In the genomic region with DNA sequence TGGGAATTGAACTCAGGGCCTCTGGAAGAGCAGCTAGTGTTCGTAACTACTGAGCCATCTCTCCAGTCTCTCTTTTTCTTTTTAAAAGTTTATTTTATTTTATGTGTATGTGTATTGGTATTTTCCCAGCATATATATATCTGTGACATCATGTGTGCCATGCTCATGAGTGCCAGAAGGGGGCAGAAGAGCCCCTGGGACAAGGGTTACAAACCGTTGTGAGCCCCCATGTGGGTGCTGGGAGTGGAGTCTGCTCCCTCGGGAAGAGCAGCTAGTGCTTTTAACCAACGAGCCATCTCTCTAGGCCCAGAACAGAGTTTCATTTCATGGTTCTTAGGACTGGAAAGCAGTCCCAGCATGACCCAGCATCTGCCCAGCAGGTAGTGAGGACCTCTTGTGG, we compare ENCODE assay signal across 28 mouse cellular contexts. TPM values are rescaled to one million over a fixed set of nuclear protein-coding genes. Genes with fewer than 3 reads are reported as not detected.
DNase-seq lines count a peak whose midpoint lies in the region; ATAC-seq and TF ChIP-seq lines count a peak whose summit lies in the region.
"Had no signal": no experiment of that assay in that cellular context is flagged by ENCODE, and none has a peak within 500 bp of the region (broad histone marks: within the 10 kb centered on the region; RNA-seq: fewer than 3 reads in every experiment).

No protein-coding gene starts in this region.

- no peaks in the 10 kb centered on the region for H3K27me3 ChIP-seq in liver, embryonic 14.5 days (ENCODE audit: control insufficient read depth, insufficient read depth, low read length)
- no peaks in the 10 kb centered on the region for H3K27me3 ChIP-seq in liver, embryonic 11.5 days (replicated peaks; ENCODE audit: control insufficient read depth, insufficient read depth, low read length)
- H3K27me3 ChIP-seq in CH12.LX (replicated peaks) = peaks cover 31% of the 10 kb centered on the region
- H3K27me3 ChIP-seq: heart, embryonic 15.5 days; midbrain, embryonic 12.5 days; neural tube, embryonic 15.5 days had no signal

- in situ Hi-C loops in CH12.LX (cut with MboI; ENCODE audit: low pct_ligation_motif_present, low pct_unique_long_range_greater_than_20kb, low sequenced_read_pairs) (loop anchor here (25.0 kb wide), 1 partner anchor 146 kb away; a partner anchor contains a TSS), ES-E14 (cut with MboI; ENCODE audit: low sequenced_read_pairs in 2 of 2, unreplicated experiment in 2 of 2) (no loop called here)

- no peaks in the 10 kb centered on the region for H3K9me3 ChIP-seq in liver, embryonic 14.5 days (ENCODE audit: control insufficient read depth, low read length)
- no peaks in the 10 kb centered on the region for H3K9me3 ChIP-seq in liver, embryonic 11.5 days (ENCODE audit: control insufficient read depth, low read length)
- peaks cover 4% of the 10 kb centered on the region for H3K9me3 ChIP-seq in CH12.LX (replicated peaks; ENCODE audit: low read length)
- H3K9me3 ChIP-seq in ES-E14 (ENCODE audit: control insufficient read depth, insufficient read depth, low read depth, low read length) = no peaks in the 10 kb centered on the region
- H3K9me3 ChIP-seq: heart, embryonic 15.5 days; midbrain, embryonic 12.5 days; neural tube, embryonic 15.5 days had no signal

- no peak for TF ChIP-seq POLR2A in CH12.LX (IDR thresholded peaks at IDR 0.05; ENCODE audit: low read depth, low read length)

- peaks cover 3 to 4% of the 10 kb centered on the region in 2 experiments; a peak in 2 of 4 replicates for H3K4me1 ChIP-seq in liver, embryonic 14.5 days (replicated peaks; ENCODE audit: control insufficient read depth in 2 of 2, insufficient read depth in 2 of 2, low read length in 1 of 2)
- H3K4me1 ChIP-seq in liver, embryonic 11.5 days (replicated peaks; ENCODE audit: control insufficient read depth, insufficient read depth, low read length) = no peaks in the 10 kb centered on the region
- peaks cover 0 to 7% of the 10 kb centered on the region in 2 experiments; a peak in 2 of 4 replicates for H3K4me1 ChIP-seq in CH12.LX (ENCODE audit: control insufficient read depth in 1 of 2, insufficient read depth in 2 of 2)
- no peaks in the 10 kb centered on the region; a peak in 1 of 4 replicates for H3K4me1 ChIP-seq in ES-E14 (ENCODE audit: control insufficient read depth in 2 of 2, insufficient read depth in 2 of 2, low read length in 2 of 2, poor library complexity in 1 of 2)
- H3K4me1 ChIP-seq: heart, embryonic 15.5 days; midbrain, embryonic 12.5 days; neural tube, embryonic 15.5 days had no signal

- no peak overlapping the region for H3K4me3 ChIP-seq in liver, embryonic 14.5 days (ENCODE audit: insufficient read depth in 1 of 2, low read depth in 2 of 2, low read length in 2 of 2)
- H3K4me3 ChIP-seq in liver, embryonic 11.5 days (ENCODE audit: low read depth, low read length) = no peak overlapping the region
- no peak overlapping the region for H3K4me3 ChIP-seq in CH12.LX (replicated peaks in 1 of 3; ENCODE audit: low read depth in 2 of 3, low read length in 2 of 3, poor library complexity in 1 of 3)
- H3K4me3 ChIP-seq in ES-E14 (ENCODE audit: insufficient read depth in 1 of 2, low read depth in 1 of 2, low read length in 2 of 2, poor library complexity in 1 of 2, severe bottlenecking in 1 of 2) = no peak overlapping the region
- H3K4me3 ChIP-seq: heart, embryonic 15.5 days; layer of hippocampus, adult 2 months; midbrain, embryonic 12.5 days; myocyte; neural tube, embryonic 15.5 days had no signal

- dilution Hi-C loops in CH12.LX (cut with MboI; ENCODE audit: extremely low pct_ligation_motif_present, extremely low pct_unique_long_range_greater_than_20kb, low sequenced_read_pairs) = no loop called here

- no peak for DNase-seq in liver, embryonic 14.5 days (ENCODE audit: low read depth in 3 of 3, low spot score in 3 of 3)
- DNase-seq in liver, embryonic 11.5 days (ENCODE audit: low spot score) = no peak
- DNase-seq in CH12.LX (ENCODE audit: extremely low read depth) (no peak), ES-E14 (ENCODE audit: low read depth, low spot score) (peak; percentile 17)
- no peak for DNase-seq in frontal cortex, postnatal 25 days (ENCODE audit: low spot score in 2 of 2)
- DNase-seq: adrenal gland, postnatal 25 days; cerebellum, adult 2 months; cerebellum, postnatal 36 days; gastrocnemius, postnatal 10 days; heart, adult 18-20 months; heart, postnatal 4 days; kidney, adult 18-20 months; kidney, postnatal 10 days; layer of hippocampus, postnatal 36 days; spleen, adult 18-20 months had no signal

- no peaks in the 10 kb centered on the region for H3K79me2 ChIP-seq in CH12.LX (replicated peaks; ENCODE audit: control insufficient read depth, extremely low read depth, insufficient read depth, poor library complexity, severe bottlenecking)

- no peak for ATAC-seq in liver, embryonic 14.5 days (ENCODE audit: insufficient read depth)
- ATAC-seq in liver, embryonic 11.5 days (replicated peaks; ENCODE audit: low FRiP score) = no peak
- peak; percentile 51 for ATAC-seq in erythroblast, adult 5-6 weeks (replicated peaks; ENCODE audit: low FRiP score, poor library complexity, severe bottlenecking)
- ATAC-seq in granulocyte monocyte progenitor cell, adult 5-6 weeks (replicated peaks; ENCODE audit: poor library complexity, severe bottlenecking) = no peak
- ATAC-seq: activated CD4-positive, CD25-positive, alpha-beta regulatory T cell, adult 4 months; hindbrain, postnatal 0 days had no signal

- peak; percentile 53 for TF ChIP-seq CTCF in liver, embryonic 14.5 days (IDR thresholded peaks at IDR 0.05; ENCODE audit: low read depth)
- TF ChIP-seq CTCF in CH12.LX (conservative IDR thresholded peaks at IDR 0.05 in 1 of 2, IDR thresholded peaks at IDR 0.05 in 1 of 2; ENCODE audit: low read depth in 2 of 2, low read length in 2 of 2) = peak in 1 of 2 experiments; percentile 39; a peak in 1 of 4 replicates

- H3K27ac ChIP-seq in liver, embryonic 14.5 days = no peak overlapping the region
- H3K27ac ChIP-seq in liver, embryonic 11.5 days (ENCODE audit: low read depth, low read length) = no peak overlapping the region
- no peak overlapping the region for H3K27ac ChIP-seq in CH12.LX (ENCODE audit: insufficient read depth, low read depth)
- no peak overlapping the region for H3K27ac ChIP-seq in ES-E14 (ENCODE audit: insufficient read depth, low read depth, low read length, poor library complexity, severe bottlenecking)
- H3K27ac ChIP-seq: heart, embryonic 15.5 days; hindbrain, postnatal 0 days; layer of hippocampus, adult 2 months; midbrain, embryonic 12.5 days; neural tube, embryonic 15.5 days had no signal

- TF ChIP-seq RAD21 in CH12.LX (IDR thresholded peaks at IDR 0.05; ENCODE audit: low read depth, low read length) = peak; percentile 11

- no peak for TF ChIP-seq EP300 in liver, embryonic 14.5 days (IDR thresholded peaks at IDR 0.05; ENCODE audit: low read depth)
- TF ChIP-seq EP300 in CH12.LX (IDR thresholded peaks at IDR 0.05; ENCODE audit: low read length) = no peak

- no peak overlapping the region for H3K9ac ChIP-seq in liver, embryonic 14.5 days (replicated peaks)
- no peak overlapping the region for H3K9ac ChIP-seq in liver, embryonic 11.5 days (ENCODE audit: low read depth, low read length)
- H3K9ac ChIP-seq in CH12.LX (ENCODE audit: insufficient read depth, low read depth) (no peak overlapping the region), ES-E14 (ENCODE audit: insufficient read depth, low read depth, low read length, poor library complexity, severe bottlenecking) (no peak overlapping the region)
- H3K9ac ChIP-seq: heart, embryonic 15.5 days; midbrain, embryonic 12.5 days; neural tube, embryonic 15.5 days had no signal

- WGBS in liver, embryonic 14.5 days (ENCODE audit: insufficient replicate concordance) = 54% methylated on average over 4 of the region's 4 CpGs
- 69% methylated on average over 4 of the region's 4 CpGs for WGBS in liver, embryonic 11.5 days

- H3K36me3 ChIP-seq in liver, embryonic 14.5 days (replicated peaks; ENCODE audit: control insufficient read depth, insufficient read depth, low read depth) = no peaks in the 10 kb centered on the region
- no peaks in the 10 kb centered on the region for H3K36me3 ChIP-seq in liver, embryonic 11.5 days (ENCODE audit: control insufficient read depth, insufficient read depth, low read length)
- no peaks in the 10 kb centered on the region for H3K36me3 ChIP-seq in CH12.LX (replicated peaks in 1 of 2; ENCODE audit: control insufficient read depth in 1 of 2, insufficient read depth in 1 of 2, low read length in 1 of 2)
- H3K36me3 ChIP-seq in ES-E14 (ENCODE audit: control insufficient read depth, insufficient read depth, low read length, poor library complexity, severe bottlenecking) = no peaks in the 10 kb centered on the region
- H3K36me3 ChIP-seq: heart, embryonic 15.5 days; midbrain, embryonic 12.5 days; neural tube, embryonic 15.5 days had no signal

- no peak overlapping the region for H3K4me2 ChIP-seq in liver, embryonic 14.5 days (ENCODE audit: low read depth)
- no peak overlapping the region for H3K4me2 ChIP-seq in liver, embryonic 11.5 days
- no peak overlapping the region for H3K4me2 ChIP-seq in CH12.LX (ENCODE audit: insufficient read depth, low read depth, poor library complexity, severe bottlenecking)
- H3K4me2 ChIP-seq: heart, embryonic 15.5 days; midbrain, embryonic 12.5 days; neural tube, embryonic 15.5 days had no signal

RNA-seq across cellular contexts. Expression of a gene that starts 17.4 kb away (rescaled TPM):
- polyA plus RNA-seq in liver, embryonic 14.5 days (2012; rRNA removed) = not detected in 2 replicates
- polyA plus RNA-seq in liver, embryonic 14.5 days (2014; fragmentation: Nextera tagmentation; extraction: Ambion mirVana) = not detected in 2 replicates
- not detected in 2 replicates for polyA plus RNA-seq in liver, embryonic 11.5 days (2014; fragmentation: Nextera tagmentation; extraction: Ambion mirVana)
- total RNA-seq in CH12.LX (2012; rRNA removed) = not detected in 2 replicates
- total RNA-seq in CH12.LX (2014; rRNA removed) = not detected in 2 replicates
- not detected in 2 replicates for polyA plus RNA-seq in CH12.LX (2012; ENCODE audit: insufficient read length, low read depth)
- total RNA-seq in ES-E14 (2012; rRNA removed) = 0.63 and 1.6 TPM in 2 replicates
- total RNA-seq in erythroblast, adult 5-6 weeks (2015; ENCODE audit: low replicate concordance) = not detected in 2 replicates
- not detected in 2 replicates for total RNA-seq in erythroblast, adult 5-6 weeks (2017; ENCODE audit: low replicate concordance)
- total RNA-seq in granulocyte monocyte progenitor cell, adult 5-6 weeks (2014; fragmentation: Nextera tagmentation) = not detected in 2 replicates
- total RNA-seq in granulocyte monocyte progenitor cell, adult 5-6 weeks (2017) = not detected in 2 replicates
- total RNA-seq: gastrocnemius, postnatal 10 days; heart, adult 18-20 months; heart, postnatal 4 days; hindbrain, postnatal 0 days; layer of hippocampus, adult 2 months; layer of hippocampus, postnatal 36 days; megakaryocyte progenitor cell, adult 5-6 weeks had no signal
- polyA plus RNA-seq: C2C12; forebrain, embryonic 11.5 days; heart, embryonic 15.5 days; hindbrain, postnatal 0 days; lung, embryonic 16.5 days; midbrain, embryonic 12.5 days; myocyte; neural tube, embryonic 15.5 days had no signal

RNA-seq across cellular contexts. Expression of a gene that starts 25.4 kb away (rescaled TPM):
- polyA plus RNA-seq in liver, embryonic 14.5 days (2012; rRNA removed) = 26.1 and 32.8 TPM in 2 replicates
- polyA plus RNA-seq in liver, embryonic 14.5 days (2014; fragmentation: Nextera tagmentation; extraction: Ambion mirVana) = 22.4 and 27.5 TPM in 2 replicates
- 70.6 and 73.4 TPM in 2 replicates for polyA plus RNA-seq in liver, embryonic 11.5 days (2014; fragmentation: Nextera tagmentation; extraction: Ambion mirVana)
- total RNA-seq in CH12.LX (2012; rRNA removed) (35.4 and 48.4 TPM in 2 replicates), CH12.LX (2014; rRNA removed) (23.9 and 27.9 TPM in 2 replicates), ES-E14 (2012; rRNA removed) (42.2 and 43.8 TPM in 2 replicates)
- 28.0 and 36.9 TPM in 2 replicates for polyA plus RNA-seq in CH12.LX (2012; ENCODE audit: insufficient read length, low read depth)
- total RNA-seq in erythroblast, adult 5-6 weeks (2015; ENCODE audit: low replicate concordance) = 3.7 and 11.9 TPM in 2 replicates
- 3.7 and 5.3 TPM in 2 replicates for total RNA-seq in erythroblast, adult 5-6 weeks (2017; ENCODE audit: low replicate concordance)
- 22.6 and 37.1 TPM in 2 replicates for total RNA-seq in granulocyte monocyte progenitor cell, adult 5-6 weeks (2014; fragmentation: Nextera tagmentation)
- total RNA-seq in granulocyte monocyte progenitor cell, adult 5-6 weeks (2017) = 27.1 and 30.7 TPM in 2 replicates

RNA-seq across cellular contexts. Expression of a gene that starts 26.0 kb away (rescaled TPM):
- 0.35 and 0.57 TPM in 2 replicates for polyA plus RNA-seq in liver, embryonic 14.5 days (2012; rRNA removed)
- 0.09 TPM in 1 of 2 replicates, not detected in the other for polyA plus RNA-seq in liver, embryonic 14.5 days (2014; fragmentation: Nextera tagmentation; extraction: Ambion mirVana)
- polyA plus RNA-seq in liver, embryonic 11.5 days (2014; fragmentation: Nextera tagmentation; extraction: Ambion mirVana) = 0.15 TPM in 1 of 2 replicates, not detected in the other
- total RNA-seq in CH12.LX (2012; rRNA removed) (not detected in 2 replicates), CH12.LX (2014; rRNA removed) (not detected in 2 replicates), ES-E14 (2012; rRNA removed) (0.18 TPM in 1 of 2 replicates, not detected in the other)
- not detected in 2 replicates for polyA plus RNA-seq in CH12.LX (2012; ENCODE audit: insufficient read length, low read depth)
- not detected in 2 replicates for total RNA-seq in erythroblast, adult 5-6 weeks (2015; ENCODE audit: low replicate concordance)
- total RNA-seq in erythroblast, adult 5-6 weeks (2017; ENCODE audit: low replicate concordance) = 2.4 TPM in 1 of 2 replicates, not detected in the other
- 5.1 TPM in 1 of 2 replicates, not detected in the other for total RNA-seq in granulocyte monocyte progenitor cell, adult 5-6 weeks (2014; fragmentation: Nextera tagmentation)
- 0.77 and 2.3 TPM in 2 replicates for total RNA-seq in granulocyte monocyte progenitor cell, adult 5-6 weeks (2017)
- total RNA-seq: hindbrain, postnatal 0 days had no signal
- polyA plus RNA-seq: activated CD4-positive, CD25-positive, alpha-beta regulatory T cell, adult 4 months; forebrain, embryonic 11.5 days; heart, embryonic 15.5 days; midbrain, embryonic 12.5 days; neural tube, embryonic 15.5 days had no signal

RNA-seq across cellular contexts. Expression of a gene that starts 38.6 kb away (rescaled TPM):
- 39.6 and 41.8 TPM in 2 replicates for polyA plus RNA-seq in liver, embryonic 14.5 days (2012; rRNA removed)
- 42.2 and 46.2 TPM in 2 replicates for polyA plus RNA-seq in liver, embryonic 14.5 days (2014; fragmentation: Nextera tagmentation; extraction: Ambion mirVana)
- 34.6 and 35.1 TPM in 2 replicates for polyA plus RNA-seq in liver, embryonic 11.5 days (2014; fragmentation: Nextera tagmentation; extraction: Ambion mirVana)
- total RNA-seq in CH12.LX (2012; rRNA removed) (15.6 and 17.4 TPM in 2 replicates), CH12.LX (2014; rRNA removed) (14.0 and 15.3 TPM in 2 replicates), ES-E14 (2012; rRNA removed) (8.9 and 11.9 TPM in 2 replicates)
- 14.4 and 15.7 TPM in 2 replicates for polyA plus RNA-seq in CH12.LX (2012; ENCODE audit: insufficient read length, low read depth)
- 115 and 175 TPM in 2 replicates for total RNA-seq in erythroblast, adult 5-6 weeks (2015; ENCODE audit: low replicate concordance)
- 111 and 128 TPM in 2 replicates for total RNA-seq in erythroblast, adult 5-6 weeks (2017; ENCODE audit: low replicate concordance)
- total RNA-seq in granulocyte monocyte progenitor cell, adult 5-6 weeks (2014; fragmentation: Nextera tagmentation) = 31.2 and 31.3 TPM in 2 replicates
- 9.7 and 11.2 TPM in 2 replicates for total RNA-seq in granulocyte monocyte progenitor cell, adult 5-6 weeks (2017)

RNA-seq across cellular contexts. Expression of a gene that starts 48.3 kb away (rescaled TPM):
- 18.4 and 25.5 TPM in 2 replicates for polyA plus RNA-seq in liver, embryonic 14.5 days (2012; rRNA removed)
- polyA plus RNA-seq in liver, embryonic 14.5 days (2014; fragmentation: Nextera tagmentation; extraction: Ambion mirVana) = 22.7 and 22.9 TPM in 2 replicates
- polyA plus RNA-seq in liver, embryonic 11.5 days (2014; fragmentation: Nextera tagmentation; extraction: Ambion mirVana) = 56.1 and 60.8 TPM in 2 replicates
- total RNA-seq in CH12.LX (2012; rRNA removed) (27.0 and 31.0 TPM in 2 replicates), CH12.LX (2014; rRNA removed) (24.6 and 31.9 TPM in 2 replicates), ES-E14 (2012; rRNA removed) (25.2 and 28.2 TPM in 2 replicates)
- polyA plus RNA-seq in CH12.LX (2012; ENCODE audit: insufficient read length, low read depth) = 26.9 and 29.8 TPM in 2 replicates
- total RNA-seq in erythroblast, adult 5-6 weeks (2015; ENCODE audit: low replicate concordance) = 6.3 and 10.2 TPM in 2 replicates
- 3.7 and 6.1 TPM in 2 replicates for total RNA-seq in erythroblast, adult 5-6 weeks (2017; ENCODE audit: low replicate concordance)
- 8.5 and 10.2 TPM in 2 replicates for total RNA-seq in granulocyte monocyte progenitor cell, adult 5-6 weeks (2014; fragmentation: Nextera tagmentation)
- total RNA-seq in granulocyte monocyte progenitor cell, adult 5-6 weeks (2017) = 5.9 and 7.2 TPM in 2 replicates
